Mouse (Mus musculus) kidney, adult 2 months (tissue): ENCODE data around the gene Uckl1. TPM values are rescaled to one million over a fixed set of nuclear protein-coding genes. Genes with fewer than 3 reads are reported as not detected.

Experiments used
- DNase-seq: peaks from one replicate; pipeline ENCODE4 v3.0.0; 2021
- H3K27ac ChIP-seq: fragments of 200-500 bp; 2 replicates; pipeline ENCODE4 v1.5.1; 2012; ENCODE audit warnings: low read depth, low read length, control low read depth, inconsistent platforms; ENCODE audit not compliant: insufficient read depth
- H3K27me3 ChIP-seq: fragments of 200-500 bp; replicated peaks from 2 replicates; pipeline ENCODE4 v1.6.1; 2012; ENCODE audit warnings: mild to moderate bottlenecking, moderate library complexity, low read length, inconsistent platforms; ENCODE audit not compliant: control insufficient read depth, insufficient read depth
- H3K36me3 ChIP-seq: fragments of 200-500 bp; 2 replicates; pipeline ENCODE4 v1.6.1; 2012; ENCODE audit warnings: mild to moderate bottlenecking, moderate library complexity, low read length, inconsistent platforms; ENCODE audit not compliant: control insufficient read depth, insufficient read depth
- H3K4me1 ChIP-seq: fragments of 200-500 bp; 2 replicates; pipeline ENCODE4 v1.6.1; 2011; ENCODE audit warnings: low read length; ENCODE audit not compliant: control insufficient read depth, insufficient read depth
- H3K4me3 ChIP-seq: fragments of 200-500 bp; 2 replicates; pipeline ENCODE4 v1.5.1; 2011; ENCODE audit warnings: mild to moderate bottlenecking, low read depth, low read length, control low read depth; ENCODE audit not compliant: insufficient read depth
- CTCF ChIP-seq: fragments of 200-500 bp; conservative IDR thresholded peaks from 2 replicates; pipeline ENCODE4 v1.5.1; 2011; ENCODE audit warnings: low read depth, mild to moderate bottlenecking, control low read depth, low read length, moderate library complexity, mixed read lengths; ENCODE audit not compliant: insufficient read depth, insufficient read length
- POLR2A ChIP-seq: fragments of 200-500 bp; IDR thresholded peaks from one replicate; pipeline ENCODE4 v1.6.1; 2011; ENCODE audit warnings: low read depth, low read length, control low read depth
- WGBS: fragments of 180-500 bp; shearing (Covaris S2); methylation state at CpG from one replicate; pipeline ENCODE4 v1.1.7; 2018; 5-methylcytosine and 5-hydroxymethylcytosine counted together
- polyA plus RNA-seq: library from polyadenylated mRNA; depleted of rRNA; stranded (reverse); fragments of >200 nt; gene quantifications from 2 replicates; pipeline ENCODE4 v1.2.3, GENCODE M21; 2012

The Uckl1 gene
- polyA plus RNA-seq, 1 experiment = 107 TPM

GRCm38 (mm10) chr2:181600828-181601750 lies 16.4 kb upstream of the Uckl1 start:
- Histone ChIP-seq H3K4me1 (peaks cover 9% of the 10 kb centered on the region; the same call in 1 of the 2 replicates), H3K27ac (peak overlapping the region; percentile 69), H3K27me3 (no peaks in the 10 kb centered on the region), H3K4me3 (peak overlapping the region; percentile 96), H3K36me3 (no peaks in the 10 kb centered on the region; the same call in 1 of the 2 replicates)
- peak; percentile 98 for DNase-seq
- WGBS = 1% methylated on average over 57 of the region's 57 CpGs
- peak; percentile 93 for TF ChIP-seq POLR2A
- no peak for TF ChIP-seq CTCF

GRCm38 (mm10) chr2:181600226-181600758 lies 15.6 kb upstream of the Uckl1 start:
- Histone ChIP-seq H3K27ac (peak overlapping the region; percentile 69), H3K27me3 (no peaks in the 10 kb centered on the region), H3K4me1 (peaks cover 9% of the 10 kb centered on the region; the same call in 1 of the 2 replicates), H3K4me3 (peak overlapping the region; percentile 96), H3K36me3 (no peaks in the 10 kb centered on the region)
- no peak for DNase-seq
- TF ChIP-seq CTCF = no peak
- TF ChIP-seq POLR2A = no peak
- WGBS = 44% methylated on average over 6 of the region's 6 CpGs

- H3K4me1 ChIP-seq = peaks cover 9% of the 10 kb centered on the region; the same call in 1 of the 2 replicates
- TF ChIP-seq POLR2A (no peak), CTCF (peak; percentile 20; the same call in 1 of the 2 replicates)
- peak within 1 kb of the TSS; percentile 92 for H3K27ac ChIP-seq
- H3K36me3 ChIP-seq = no peaks in the 10 kb centered on the region
- 1% methylated on average over 71 of the region's 71 CpGs for WGBS
- peak within 1 kb of the TSS; percentile 97 for H3K4me3 ChIP-seq
- H3K27me3 ChIP-seq = no peaks in the 10 kb centered on the region
- DNase-seq = peak; percentile 81
These were observed 14.0 kb upstream of the Uckl1 start, which contains the start of gene Samd10 for GRCm38 (mm10) chr2:181598454-181599351. TSS of gene Samd10 (minus strand) at chr2:181599212.

- no peak for DNase-seq
- Histone ChIP-seq H3K4me1 (peaks cover 13% of the 10 kb centered on the region; the same call in 1 of the 2 replicates), H3K4me3 (no peak overlapping the region), H3K36me3 (no peaks in the 10 kb centered on the region), H3K27ac (no peak overlapping the region), H3K27me3 (no peaks in the 10 kb centered on the region)
- TF ChIP-seq POLR2A = no peak
- TF ChIP-seq CTCF = no peak
- WGBS = 74% methylated on average over 7 of the region's 7 CpGs
These were observed 12.8 kb upstream of the Uckl1 start for GRCm38 (mm10) chr2:181597378-181598061.

- TF ChIP-seq POLR2A (no peak), CTCF (no peak)
- 69% methylated on average over 6 of the region's 6 CpGs for WGBS
- Histone ChIP-seq H3K27ac (no peak overlapping the region), H3K4me3 (no peak overlapping the region), H3K36me3 (no peaks in the 10 kb centered on the region), H3K4me1 (peaks cover 17% of the 10 kb centered on the region; the same call in 1 of the 2 replicates), H3K27me3 (no peaks in the 10 kb centered on the region)
- DNase-seq = no peak
These were observed 11.7 kb upstream of the Uckl1 start for GRCm38 (mm10) chr2:181596221-181596960.
